Mouse (Mus musculus): ENCODE results near the gene Stambp. TPM values are rescaled to one million over a fixed set of nuclear protein-coding genes. Genes with fewer than 3 reads are reported as not detected.
"Not testable (repeated sequence)": the region's sequence is repeated elsewhere in the genome, so short reads cannot be mapped to it uniquely, and the experiment has no call there.

Gene Stambp
- 10 to 100 TPM; 38.7 to 39.0 TPM for total RNA-seq (2021)
- long read RNA-seq, transcript Stambp-201 (10 exons, 2,364 nt) = major isoform, 41 of 44 reads
- long read RNA-seq, partial matches to known transcripts = 1 of 44 reads
- long read RNA-seq, other reads (novel, unspliced or antisense) = 2 of 44 reads

DNA sequence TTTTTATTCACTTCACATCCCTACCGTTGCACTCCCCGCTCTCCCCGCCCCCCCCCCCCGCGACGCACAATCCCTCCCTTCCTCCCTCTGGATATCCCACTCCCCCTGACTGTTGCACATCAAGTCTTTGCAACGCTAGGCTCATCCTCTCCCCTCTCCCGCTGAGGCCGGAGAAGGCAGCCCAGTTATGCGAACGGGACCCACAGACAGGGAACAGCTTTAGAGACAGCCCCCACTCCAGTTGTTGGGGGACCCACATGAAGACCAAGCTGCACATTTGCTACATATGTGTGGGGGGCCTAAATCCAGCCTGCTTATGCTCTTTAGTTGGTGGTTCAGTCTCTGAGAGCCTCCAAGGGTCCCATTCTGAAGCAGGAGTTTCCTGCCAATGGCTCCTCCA, at the start of gene Stambp:
TSS of gene Stambp (minus strand) at position 59 of the 400 bp plus-strand sequence.
- peak; percentile 25 to 43 for DNase-seq (ENCODE audit: low spot score in 2 of 2)

DNA sequence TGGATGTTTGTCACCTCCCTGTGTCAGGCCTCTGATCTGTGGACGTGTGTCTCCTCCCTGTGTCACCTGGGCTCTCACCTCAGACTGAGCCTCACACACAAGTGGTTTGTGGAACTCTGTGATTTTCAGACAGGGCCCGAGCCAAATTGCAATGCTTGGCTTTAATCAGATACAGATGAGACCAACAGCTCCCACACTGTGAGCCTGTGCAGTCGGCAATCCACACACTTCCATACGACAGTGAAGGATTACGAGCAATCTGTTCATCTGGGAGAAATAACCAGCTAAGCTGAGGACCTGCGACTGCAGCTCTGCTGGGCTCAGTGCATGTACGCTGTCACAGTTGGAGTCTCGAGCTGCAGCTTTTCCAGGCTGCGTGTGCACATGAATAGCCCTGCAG, 47.4 kb upstream of the Stambp start:
- no peak for DNase-seq (ENCODE audit: low spot score in 2 of 2)

DNA sequence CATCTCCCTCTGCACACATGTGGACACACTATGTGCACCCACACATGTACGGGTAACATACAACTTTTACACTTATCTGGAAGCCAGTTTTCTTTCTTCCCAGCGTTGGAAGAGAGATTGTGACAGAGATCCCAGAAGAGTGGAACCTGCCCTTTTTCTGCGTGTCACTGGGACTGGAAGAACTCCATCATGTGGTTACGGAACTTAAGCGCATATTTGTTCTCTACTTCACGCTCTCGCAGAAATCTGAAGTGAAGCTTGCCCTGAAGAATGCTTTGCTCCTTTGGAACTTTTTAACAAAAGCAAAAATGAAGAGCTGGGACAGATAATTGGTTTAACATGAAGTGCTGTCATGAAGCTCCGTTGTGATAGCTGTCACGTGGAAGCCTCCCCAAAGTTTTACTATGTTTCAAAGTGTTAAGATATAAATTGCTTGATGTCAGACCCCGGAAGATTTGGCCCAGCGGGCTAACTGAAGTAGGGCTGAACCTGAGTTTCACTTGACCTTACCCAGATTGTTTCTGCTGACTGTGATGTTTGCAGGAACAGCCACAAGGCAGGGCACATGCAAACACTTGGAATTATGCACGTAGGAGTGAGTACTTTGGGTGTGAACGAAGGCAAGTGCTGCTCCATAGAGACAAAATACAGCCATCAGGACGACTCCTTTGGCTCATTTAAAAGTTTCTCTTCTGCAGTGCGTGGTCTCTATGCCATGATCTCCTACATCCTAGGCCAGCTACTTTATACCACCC, 45.2 kb upstream of the Stambp start:
- no peak for DNase-seq (ENCODE audit: low spot score in 2 of 2)

DNA sequence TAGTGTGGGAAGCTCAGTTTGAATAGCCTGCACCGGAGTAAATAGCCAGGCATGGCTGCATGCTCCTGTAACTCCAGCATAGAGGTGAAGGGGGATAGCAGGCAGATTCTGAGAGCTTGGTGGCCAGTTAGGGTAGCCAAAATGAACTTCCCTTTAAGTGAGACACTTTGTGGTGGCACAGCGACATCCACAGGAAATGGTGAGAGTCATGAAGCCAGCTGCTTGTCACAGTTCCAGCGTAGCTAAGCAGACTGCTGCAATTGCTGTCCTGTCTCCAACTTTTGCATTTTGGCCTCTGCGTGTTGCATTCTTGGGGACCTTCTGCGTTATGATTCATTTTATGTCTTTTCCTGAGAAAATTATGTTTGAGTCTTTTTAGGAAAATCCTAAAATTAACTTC, 44.0 kb upstream of the Stambp start:
- DNase-seq (ENCODE audit: low spot score in 2 of 2) = peak; percentile 47 to 52

DNA sequence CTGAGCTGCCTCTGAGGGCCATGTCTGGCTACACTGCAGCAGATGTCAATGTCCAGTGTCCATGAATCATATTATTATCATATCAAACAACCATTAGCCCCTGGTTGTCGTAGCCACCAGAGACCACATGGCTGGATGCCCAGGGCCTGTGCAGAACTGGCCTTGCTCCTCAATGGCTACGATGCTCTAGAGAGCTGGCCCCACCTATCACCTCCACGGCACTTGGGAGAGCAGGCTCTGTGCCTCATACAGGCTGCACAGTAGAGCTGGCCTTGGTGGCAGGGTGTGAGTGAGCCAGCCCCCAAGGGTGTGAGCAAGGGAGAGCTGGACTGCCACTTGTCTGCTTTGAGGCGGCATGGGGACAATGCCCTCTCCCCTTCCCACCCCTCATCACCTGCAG, 41.9 kb upstream of the Stambp start:
- DNase-seq (ENCODE audit: low spot score in 2 of 2) = no peak

DNA sequence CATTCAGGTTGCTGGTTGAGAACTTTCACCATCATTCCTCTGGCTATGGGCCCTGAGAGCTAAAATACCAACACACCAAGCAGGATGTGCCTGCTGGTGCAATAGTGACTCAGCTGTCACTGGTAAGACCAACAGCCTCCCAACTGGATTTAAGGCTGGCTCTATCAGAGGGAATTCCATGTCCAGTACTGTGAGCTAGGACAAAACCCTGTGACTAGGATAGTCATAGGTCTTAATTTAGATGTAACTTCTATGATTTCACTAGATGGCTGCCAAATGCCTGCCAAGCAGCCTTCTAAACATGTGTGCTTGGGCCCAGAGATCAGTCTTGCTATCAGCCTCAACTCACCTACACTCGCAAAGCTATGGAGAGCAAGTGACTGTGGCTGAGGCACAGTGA, 40.4 kb upstream of the Stambp start:
- no peak for DNase-seq (ENCODE audit: low spot score in 2 of 2)

DNA sequence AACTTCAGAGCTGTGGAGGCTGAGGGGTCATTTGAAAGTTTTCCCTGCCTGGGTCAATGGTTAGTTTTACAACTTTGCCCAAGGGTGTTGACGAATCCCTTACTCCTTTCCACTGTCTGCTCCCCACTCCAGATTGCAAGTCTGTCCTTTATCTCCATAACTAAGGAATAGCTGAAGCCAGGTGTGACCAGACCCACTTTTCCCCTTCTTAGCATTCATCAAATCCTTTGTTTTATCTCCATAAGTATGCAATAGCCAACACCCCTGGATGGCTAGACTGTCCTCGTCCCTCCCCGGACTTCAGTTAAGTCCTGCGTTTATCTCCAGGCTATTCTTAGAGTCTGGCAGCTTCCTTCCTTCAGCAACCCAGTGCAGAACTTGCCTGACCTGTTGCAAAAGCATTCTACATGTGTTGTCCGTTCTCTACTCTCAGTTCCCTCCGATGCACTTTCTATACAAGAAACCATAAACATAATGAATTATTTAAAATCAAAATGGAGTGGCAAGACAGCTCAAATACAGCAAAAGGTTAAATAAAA, 27.2 kb upstream of the Stambp start:
- DNase-seq (ENCODE audit: low spot score in 2 of 2) = no peak

DNA sequence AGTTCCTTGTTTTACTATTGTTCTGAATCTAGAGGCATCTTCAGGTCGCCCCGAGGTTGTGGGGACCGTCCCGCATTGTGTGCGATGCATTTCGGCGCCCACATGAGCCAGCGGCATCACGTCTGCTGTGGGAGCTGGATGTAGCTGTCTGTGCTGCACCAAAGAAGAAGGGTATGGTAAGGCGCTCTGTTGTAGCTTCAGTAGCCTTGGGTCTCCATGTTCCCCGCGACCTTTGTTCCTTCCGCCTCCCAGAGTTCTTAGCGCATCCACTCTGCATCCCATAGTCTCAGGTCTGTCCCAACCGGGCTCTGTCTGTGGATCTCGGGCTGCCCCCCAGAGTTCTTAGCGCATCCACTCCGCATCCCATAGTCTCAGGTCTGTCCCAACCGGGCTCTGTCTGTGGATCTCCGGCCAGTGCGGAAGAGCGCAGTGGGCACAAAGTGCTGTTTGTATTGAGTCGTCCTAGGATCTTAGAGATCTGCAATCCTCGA, 26.6 kb upstream of the Stambp start:
- no peak for DNase-seq (ENCODE audit: low spot score in 2 of 2)

DNA sequence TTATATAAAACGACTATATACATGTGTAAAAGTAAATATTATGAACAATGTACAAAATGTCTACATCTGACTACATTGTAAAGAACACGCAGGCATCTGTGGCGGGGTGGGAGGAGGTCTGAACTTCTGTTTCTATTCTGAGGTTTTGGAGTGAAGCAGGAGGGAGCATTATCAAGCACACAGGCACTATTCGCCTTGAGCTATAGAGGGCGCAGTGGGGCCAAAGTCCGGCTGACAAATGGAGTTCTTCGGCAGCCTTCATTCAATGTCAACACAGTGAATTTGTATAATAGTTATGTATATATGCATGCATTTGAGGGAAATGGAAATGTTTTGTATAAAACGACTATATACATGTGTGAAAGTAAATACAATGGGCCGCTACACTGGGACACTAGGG, 26.1 kb upstream of the Stambp start:
- DNase-seq (ENCODE audit: low spot score in 2 of 2) = peak; percentile 55 to 64

DNA sequence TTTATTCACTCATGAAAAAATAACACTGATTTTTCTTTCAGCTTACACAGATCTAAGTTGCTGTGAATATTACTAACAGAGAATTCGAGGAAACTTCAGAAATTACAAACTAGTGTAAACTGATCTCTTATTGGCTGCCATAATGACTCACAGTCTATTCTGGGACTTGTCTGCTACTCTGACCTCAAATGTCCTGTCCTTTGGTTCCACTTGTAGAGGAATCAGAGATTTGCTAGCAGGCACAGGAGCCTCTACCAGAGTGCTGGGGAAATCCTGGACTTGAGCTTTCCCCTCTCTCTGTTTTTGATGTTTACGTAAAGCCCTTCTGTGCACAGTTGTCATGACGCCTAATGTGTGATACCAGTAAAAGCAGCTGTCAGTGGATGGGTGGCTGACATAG, 25.5 kb upstream of the Stambp start:
- no peak for DNase-seq (ENCODE audit: low spot score in 2 of 2)

DNA sequence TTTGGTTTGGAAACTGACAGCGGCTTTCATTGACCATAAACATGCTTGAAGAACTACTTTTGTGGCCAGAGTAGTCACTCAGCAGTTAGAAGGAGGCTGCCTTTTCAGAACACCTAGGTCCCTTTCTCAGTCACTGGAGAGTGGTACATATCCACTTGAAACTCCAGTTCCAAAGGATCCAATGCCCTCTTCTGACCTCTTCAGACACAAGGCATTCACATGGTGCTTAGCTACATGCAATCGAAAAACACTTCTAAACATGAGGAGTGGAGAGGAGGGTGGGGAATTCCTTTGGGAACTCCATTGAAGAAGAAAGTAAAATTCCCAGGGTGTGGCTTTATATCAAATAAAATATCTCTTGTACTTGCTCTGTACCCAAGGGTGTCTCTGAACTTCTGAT, 22.5 kb upstream of the Stambp start:
- no peak for DNase-seq (ENCODE audit: low spot score in 2 of 2)

DNA sequence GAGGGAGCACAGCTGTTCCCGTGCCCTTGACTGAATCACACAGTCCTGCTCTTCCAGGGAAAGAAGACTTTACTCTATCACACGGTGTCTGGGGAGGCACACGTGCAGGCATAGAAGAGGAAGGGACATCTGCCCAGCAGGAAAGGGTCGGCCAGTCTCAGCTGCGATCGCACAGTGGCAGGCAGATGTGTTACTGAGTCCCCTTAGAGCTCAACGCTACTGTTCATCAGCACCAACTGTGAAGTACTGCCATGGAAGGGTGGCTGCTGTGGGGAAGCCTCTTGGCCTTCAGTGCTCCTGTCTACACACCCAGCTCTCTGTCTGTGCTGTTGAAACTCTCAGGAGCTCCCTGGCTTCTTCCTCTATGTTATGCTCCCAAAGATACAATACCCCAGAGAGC, 21.4 kb upstream of the Stambp start:
- no peak for DNase-seq (ENCODE audit: low spot score in 2 of 2)

DNA sequence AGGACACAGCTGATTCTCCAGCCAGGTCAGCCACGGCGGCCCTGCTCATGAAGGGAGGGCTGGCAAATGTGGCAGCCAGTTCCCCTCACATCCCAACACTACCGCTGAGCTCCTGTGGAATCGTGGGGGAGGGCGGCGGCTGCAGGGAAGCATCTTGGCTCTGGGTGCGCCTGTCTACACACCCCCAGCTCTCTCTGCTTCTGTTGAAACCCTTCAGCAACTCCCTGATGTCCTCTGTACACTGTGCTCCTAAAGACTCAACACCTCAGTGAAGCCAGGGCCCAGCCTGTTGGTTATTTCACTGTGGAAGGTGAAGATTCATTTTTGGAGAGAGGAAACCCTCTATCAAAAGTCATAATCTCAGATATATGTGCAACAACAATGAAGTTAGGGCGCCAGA, 19.5 kb upstream of the Stambp start:
- DNase-seq (ENCODE audit: low spot score in 2 of 2) = no peak

DNA sequence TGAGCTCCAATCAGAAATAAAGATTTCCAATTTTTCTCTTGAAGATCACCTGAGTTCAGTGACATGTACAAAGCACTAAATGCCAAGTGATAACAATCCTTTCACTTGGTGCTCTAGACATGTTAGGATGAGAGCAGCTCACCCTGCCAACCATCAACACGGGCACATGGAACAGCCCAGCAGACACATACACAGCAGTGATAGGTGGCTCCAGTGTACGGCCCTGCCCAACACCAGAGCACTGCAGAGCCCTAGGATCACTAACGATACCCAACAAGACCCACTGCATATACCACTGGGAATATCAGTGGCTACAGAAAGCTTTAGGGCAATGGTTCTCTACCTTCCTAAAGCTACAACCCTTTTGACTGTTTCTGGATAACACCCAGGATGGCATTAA, 17.8 kb upstream of the Stambp start:
- DNase-seq (ENCODE audit: low spot score in 2 of 2) = no peak

DNA sequence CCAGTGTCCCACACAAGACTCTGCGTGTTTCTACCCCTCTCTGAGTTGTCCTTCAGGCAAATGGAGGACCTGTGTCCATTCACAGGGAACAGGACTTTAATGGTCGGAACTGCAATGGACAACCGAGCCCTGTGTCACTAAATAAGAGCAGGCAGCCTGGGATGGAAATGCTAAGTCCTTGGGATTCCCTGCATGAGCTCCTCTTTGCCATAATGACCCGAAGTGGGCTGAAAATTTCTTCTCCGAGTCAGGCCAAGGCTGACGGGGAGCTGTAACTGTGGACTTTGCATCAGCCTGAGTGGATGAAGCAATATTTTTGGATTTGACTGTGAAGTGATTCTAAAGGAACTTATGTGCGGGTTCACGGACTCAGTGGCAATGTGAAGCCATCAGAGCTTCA, 14.7 kb upstream of the Stambp start:
- not testable (repeated sequence) for DNase-seq (ENCODE audit: low spot score in 2 of 2)

DNA sequence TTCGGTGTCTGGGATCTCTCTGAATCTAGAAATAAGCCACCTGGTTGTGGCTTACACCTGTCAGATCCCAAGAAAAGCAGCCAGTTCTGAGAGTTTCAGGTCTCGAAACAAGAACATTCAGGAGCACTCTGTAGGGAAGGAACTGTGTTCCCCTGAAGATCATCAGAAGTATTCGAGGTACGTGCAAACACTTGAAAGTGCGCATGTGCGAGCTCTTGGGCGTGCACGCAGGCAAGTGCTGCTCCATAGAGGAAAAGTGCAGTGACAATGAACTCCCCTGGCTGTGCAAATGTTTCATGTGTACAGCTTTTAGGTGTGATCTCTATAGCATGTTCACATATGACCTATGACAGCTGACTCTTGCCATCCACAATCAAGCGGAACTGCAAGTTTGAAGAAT, 12.8 kb upstream of the Stambp start:
- DNase-seq (ENCODE audit: low spot score in 2 of 2) = not testable (repeated sequence)

DNA sequence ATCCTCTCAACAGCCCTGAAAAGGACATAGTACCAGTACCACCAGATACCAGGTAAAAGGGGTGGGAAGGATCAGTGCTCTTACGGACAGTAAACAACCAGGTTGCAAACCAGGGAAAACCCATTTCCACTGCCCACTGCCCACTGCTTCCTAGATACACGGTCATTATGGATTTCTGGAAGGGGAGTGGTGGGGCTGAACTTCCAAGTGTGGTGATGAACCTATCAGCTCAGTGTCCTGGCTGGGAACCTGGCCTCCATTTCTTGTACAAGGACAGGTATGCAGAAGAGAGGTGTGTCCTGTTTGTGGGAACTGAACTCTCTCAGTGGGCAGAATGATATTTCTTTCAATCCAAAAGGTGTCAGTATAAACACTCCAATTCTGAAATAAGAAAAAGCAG, 11.1 kb upstream of the Stambp start:
- DNase-seq (ENCODE audit: low spot score in 2 of 2) = no peak

DNA sequence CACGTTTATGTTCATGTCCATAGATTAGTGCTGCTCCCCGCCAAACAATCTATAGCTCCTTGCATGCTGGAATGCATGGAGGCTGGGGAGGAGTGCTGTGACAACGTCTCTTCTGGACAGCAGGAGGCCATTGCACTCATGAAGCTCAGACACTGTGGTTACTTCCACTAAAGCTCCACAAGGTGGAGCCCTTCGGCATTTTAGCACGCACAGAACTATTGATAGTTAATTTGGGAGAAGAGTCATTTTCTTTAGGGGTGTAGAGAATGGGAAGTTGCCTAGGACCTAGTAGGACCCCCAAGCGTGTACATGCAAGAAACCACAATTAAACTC, 10.4 kb upstream of the Stambp start:
- peak; percentile 39 to 55 for DNase-seq (ENCODE audit: low spot score in 2 of 2)

DNA sequence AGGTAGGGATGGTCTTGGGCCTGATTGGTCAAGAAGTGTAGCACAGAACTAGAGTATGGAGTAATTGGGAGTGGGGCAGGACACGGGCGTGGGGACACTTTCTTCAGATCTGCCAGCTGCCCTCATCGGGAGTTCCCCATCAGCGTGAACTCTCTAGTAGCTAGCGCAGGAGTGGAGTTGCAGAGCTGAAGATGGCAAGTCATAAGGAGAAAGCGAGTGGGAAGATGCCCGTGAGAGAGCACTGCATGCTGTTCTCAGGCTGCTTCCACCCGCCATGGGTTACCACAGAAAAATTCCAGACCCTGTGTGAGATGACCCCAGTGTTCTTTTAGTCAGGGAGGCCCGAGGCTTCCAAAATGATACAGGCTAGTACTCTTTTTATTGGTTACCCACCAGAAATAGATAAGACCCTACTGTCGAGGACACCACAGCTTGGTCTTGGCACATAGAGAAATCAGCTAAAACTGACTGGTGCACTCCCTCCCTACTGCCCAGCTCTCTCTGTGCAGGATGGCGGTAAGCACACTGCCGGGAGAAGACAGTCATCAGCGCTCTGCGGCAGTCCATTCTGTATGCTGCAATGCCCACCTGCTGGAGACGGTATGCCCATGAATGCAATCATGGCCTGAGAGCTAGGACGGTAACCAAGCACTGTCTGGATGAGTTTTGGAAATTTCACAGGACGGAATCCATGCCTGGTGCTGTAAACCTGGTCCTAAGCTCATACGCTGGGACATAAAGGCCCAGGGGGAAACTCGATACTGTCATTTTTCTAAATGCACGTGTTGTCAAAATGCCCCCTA, 9.8 kb upstream of the Stambp start:
- DNase-seq (ENCODE audit: low spot score in 2 of 2) = no peak

DNA sequence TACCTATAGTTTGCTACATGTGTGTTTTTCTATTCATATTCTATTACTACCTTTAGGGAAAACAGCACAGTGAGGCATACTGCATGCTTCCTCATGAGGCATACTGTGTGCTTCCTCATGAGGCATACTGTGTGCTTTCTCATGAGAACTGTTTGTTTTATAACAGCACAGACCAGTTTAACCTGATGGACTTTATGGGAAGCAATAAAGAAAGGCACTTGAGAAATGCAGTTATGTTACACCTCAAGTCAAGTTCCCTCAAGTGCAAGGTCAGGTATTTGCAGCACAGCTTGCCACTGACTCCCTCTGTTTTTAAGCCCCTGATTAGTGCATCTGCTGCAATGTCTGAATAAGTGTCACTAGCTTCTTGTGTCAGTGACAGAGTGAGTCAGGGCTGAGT, 5.0 kb upstream of the Stambp start:
- no peak for DNase-seq (ENCODE audit: low spot score in 2 of 2)

DNA sequence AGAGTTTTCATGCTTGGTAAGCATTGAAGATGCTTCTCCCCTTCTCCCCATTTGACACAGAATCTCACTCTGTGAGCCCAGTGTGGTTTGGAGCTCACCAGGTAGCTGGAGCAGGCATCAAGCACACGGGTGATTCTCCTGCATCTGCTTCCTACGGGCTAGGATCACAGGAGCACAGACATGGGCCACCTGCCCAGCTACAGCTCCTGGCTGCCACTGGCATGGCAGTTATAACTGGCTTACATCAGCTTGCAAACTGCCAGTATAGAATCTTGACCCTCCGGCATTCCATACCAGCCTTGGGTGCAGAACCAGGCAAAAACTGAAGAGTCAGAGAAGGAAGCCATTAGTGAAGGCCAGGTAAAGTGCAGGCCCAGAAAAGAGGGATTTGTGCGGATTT, 3.1 kb upstream of the Stambp start:
- no peak for DNase-seq (ENCODE audit: low spot score in 2 of 2)

Measured in layer of hippocampus, postnatal 10 days (tissue).